Mouse (Mus musculus): ENCODE measurements around the gene Clptm1. TPM values are rescaled to one million over a fixed set of nuclear protein-coding genes. Genes with fewer than 3 reads are reported as not detected.
A peak's percentile ranks its signal among the peaks of the same experiment; 100 is the strongest.

The Clptm1 gene
- 89.7 and 94.1 TPM in 2 replicates for polyA plus RNA-seq (2014; fragmentation: Nextera tagmentation; extraction: Ambion mirVana)

- Histone ChIP-seq H3K36me3 (ENCODE audit: control insufficient read depth, insufficient read depth, low read length) (no peaks in the 10 kb centered on the region), H3K4me2 (peak within 1 kb of the TSS; percentile 80), H3K4me3 (ENCODE audit: low read depth, low read length) (peak within 1 kb of the TSS; percentile 99), H3K4me1 (ENCODE audit: control insufficient read depth, insufficient read depth, low read length) (peaks cover 14% of the 10 kb centered on the region), H3K27me3 (ENCODE audit: control insufficient read depth, insufficient read depth, low read length) (no peaks in the 10 kb centered on the region), H3K9ac (ENCODE audit: low read length) (peak within 1 kb of the TSS; percentile 98), H3K9me3 (ENCODE audit: control insufficient read depth, low read length) (no peaks in the 10 kb centered on the region), H3K27ac (ENCODE audit: low read depth, low read length) (peak within 1 kb of the TSS; percentile 90)
- peak; percentile 90 for ATAC-seq (ENCODE audit: low FRiP score)
- under 1% methylated on average over 63 of the region's 63 CpGs for WGBS
- DNase-seq (ENCODE audit: low spot score, missing footprints): peak; percentile 99
These were observed at the start of gene Clptm1 for GRCm38 (mm10) chr7:19664955-19665841. TSS of gene Clptm1 (minus strand) at chr7:19665033.

GRCm38 (mm10) chr7:19713598-19713997 is 48.8 kb upstream of the Clptm1 start:
- Histone ChIP-seq H3K27ac (ENCODE audit: low read depth, low read length) (no peak overlapping the region), H3K27me3 (ENCODE audit: control insufficient read depth, insufficient read depth, low read length) (no peaks in the 10 kb centered on the region), H3K9me3 (ENCODE audit: control insufficient read depth, low read length) (no peaks in the 10 kb centered on the region), H3K9ac (ENCODE audit: low read length) (no peak overlapping the region), H3K4me3 (ENCODE audit: low read depth, low read length) (no peak overlapping the region), H3K4me2 (no peak overlapping the region), H3K4me1 (ENCODE audit: control insufficient read depth, insufficient read depth, low read length) (peaks cover 12% of the 10 kb centered on the region), H3K36me3 (ENCODE audit: control insufficient read depth, insufficient read depth, low read length) (peaks cover 6% of the 10 kb centered on the region; the same call in 1 of the 2 replicates)
- WGBS: 91% methylated on average over 9 of the region's 9 CpGs
- no peak for DNase-seq (ENCODE audit: low spot score, missing footprints)
- no peak for ATAC-seq (ENCODE audit: low FRiP score)

- Histone ChIP-seq H3K4me2 (no peak overlapping the region), H3K27ac (ENCODE audit: low read depth, low read length) (no peak overlapping the region), H3K27me3 (ENCODE audit: control insufficient read depth, insufficient read depth, low read length) (no peaks in the 10 kb centered on the region), H3K36me3 (ENCODE audit: control insufficient read depth, insufficient read depth, low read length) (peaks cover 6% of the 10 kb centered on the region; the same call in 1 of the 2 replicates), H3K4me3 (ENCODE audit: low read depth, low read length) (no peak overlapping the region), H3K4me1 (ENCODE audit: control insufficient read depth, insufficient read depth, low read length) (peaks cover 12% of the 10 kb centered on the region), H3K9ac (ENCODE audit: low read length) (no peak overlapping the region), H3K9me3 (ENCODE audit: control insufficient read depth, low read length) (no peaks in the 10 kb centered on the region)
- 61% methylated on average over 4 of the region's 4 CpGs for WGBS
- ATAC-seq (ENCODE audit: low FRiP score) (no peak), DNase-seq (ENCODE audit: low spot score, missing footprints) (no peak)
These were observed 48.4 kb upstream of the Clptm1 start for GRCm38 (mm10) chr7:19713196-19713595.

GRCm38 (mm10) chr7:19712414-19712813 is 47.6 kb upstream of the Clptm1 start:
- Histone ChIP-seq H3K36me3 (ENCODE audit: control insufficient read depth, insufficient read depth, low read length) (peaks cover 6% of the 10 kb centered on the region; the same call in 1 of the 2 replicates), H3K4me2 (no peak overlapping the region), H3K27ac (ENCODE audit: low read depth, low read length) (no peak overlapping the region), H3K4me3 (ENCODE audit: low read depth, low read length) (no peak overlapping the region), H3K27me3 (ENCODE audit: control insufficient read depth, insufficient read depth, low read length) (no peaks in the 10 kb centered on the region), H3K9me3 (ENCODE audit: control insufficient read depth, low read length) (no peaks in the 10 kb centered on the region), H3K9ac (ENCODE audit: low read length) (no peak overlapping the region), H3K4me1 (ENCODE audit: control insufficient read depth, insufficient read depth, low read length) (peaks cover 12% of the 10 kb centered on the region)
- DNase-seq (ENCODE audit: low spot score, missing footprints) (no peak), ATAC-seq (ENCODE audit: low FRiP score) (no peak)
- WGBS: 72% methylated on average over 4 of the region's 4 CpGs

GRCm38 (mm10) chr7:19710650-19711049 is 45.8 kb upstream of the Clptm1 start:
- DNase-seq (ENCODE audit: low spot score, missing footprints) (no peak), ATAC-seq (ENCODE audit: low FRiP score) (no peak)
- Histone ChIP-seq H3K36me3 (ENCODE audit: control insufficient read depth, insufficient read depth, low read length) (peaks cover 6% of the 10 kb centered on the region; the same call in 1 of the 2 replicates), H3K27ac (ENCODE audit: low read depth, low read length) (no peak overlapping the region), H3K27me3 (ENCODE audit: control insufficient read depth, insufficient read depth, low read length) (no peaks in the 10 kb centered on the region), H3K9me3 (ENCODE audit: control insufficient read depth, low read length) (no peaks in the 10 kb centered on the region), H3K4me1 (ENCODE audit: control insufficient read depth, insufficient read depth, low read length) (peaks cover 7% of the 10 kb centered on the region), H3K9ac (ENCODE audit: low read length) (no peak overlapping the region), H3K4me2 (no peak overlapping the region), H3K4me3 (ENCODE audit: low read depth, low read length) (no peak overlapping the region)
- WGBS: 94% methylated on average over 10 of the region's 10 CpGs

- Histone ChIP-seq H3K36me3 (ENCODE audit: control insufficient read depth, insufficient read depth, low read length) (peaks cover 8% of the 10 kb centered on the region; the same call in 1 of the 2 replicates), H3K4me1 (ENCODE audit: control insufficient read depth, insufficient read depth, low read length) (no peaks in the 10 kb centered on the region), H3K27me3 (ENCODE audit: control insufficient read depth, insufficient read depth, low read length) (no peaks in the 10 kb centered on the region), H3K27ac (ENCODE audit: low read depth, low read length) (no peak overlapping the region), H3K4me3 (ENCODE audit: low read depth, low read length) (no peak overlapping the region), H3K9me3 (ENCODE audit: control insufficient read depth, low read length) (no peaks in the 10 kb centered on the region), H3K9ac (ENCODE audit: low read length) (no peak overlapping the region), H3K4me2 (no peak overlapping the region)
- 93% methylated on average over 7 of the region's 7 CpGs for WGBS
- DNase-seq (ENCODE audit: low spot score, missing footprints) (no peak), ATAC-seq (ENCODE audit: low FRiP score) (no peak)
These were observed 40.4 kb upstream of the Clptm1 start for GRCm38 (mm10) chr7:19705271-19705670.

GRCm38 (mm10) chr7:19704475-19704874 is 39.6 kb upstream of the Clptm1 start:
- Histone ChIP-seq H3K4me1 (ENCODE audit: control insufficient read depth, insufficient read depth, low read length) (peaks cover 2% of the 10 kb centered on the region), H3K27ac (ENCODE audit: low read depth, low read length) (no peak overlapping the region), H3K9me3 (ENCODE audit: control insufficient read depth, low read length) (no peaks in the 10 kb centered on the region), H3K4me3 (ENCODE audit: low read depth, low read length) (no peak overlapping the region), H3K36me3 (ENCODE audit: control insufficient read depth, insufficient read depth, low read length) (peaks cover 7% of the 10 kb centered on the region; the same call in 1 of the 2 replicates), H3K4me2 (no peak overlapping the region), H3K27me3 (ENCODE audit: control insufficient read depth, insufficient read depth, low read length) (no peaks in the 10 kb centered on the region), H3K9ac (ENCODE audit: low read length) (no peak overlapping the region)
- no peak for DNase-seq (ENCODE audit: low spot score, missing footprints)
- WGBS: 91% methylated on average over 4 of the region's 4 CpGs
- ATAC-seq (ENCODE audit: low FRiP score): no peak

GRCm38 (mm10) chr7:19702859-19703555 is 38.2 kb upstream of the Clptm1 start:
- DNase-seq (ENCODE audit: low spot score, missing footprints) (no peak), ATAC-seq (ENCODE audit: low FRiP score) (no peak)
- Histone ChIP-seq H3K4me1 (ENCODE audit: control insufficient read depth, insufficient read depth, low read length) (peaks cover 13% of the 10 kb centered on the region), H3K36me3 (ENCODE audit: control insufficient read depth, insufficient read depth, low read length) (peaks cover 5% of the 10 kb centered on the region; the same call in 1 of the 2 replicates), H3K27me3 (ENCODE audit: control insufficient read depth, insufficient read depth, low read length) (no peaks in the 10 kb centered on the region), H3K4me3 (ENCODE audit: low read depth, low read length) (no peak overlapping the region), H3K9me3 (ENCODE audit: control insufficient read depth, low read length) (no peaks in the 10 kb centered on the region), H3K4me2 (no peak overlapping the region), H3K27ac (ENCODE audit: low read depth, low read length) (no peak overlapping the region), H3K9ac (ENCODE audit: low read length) (no peak overlapping the region)
- WGBS: 88% methylated on average over 16 of the region's 16 CpGs

Data from midbrain, embryonic 11.5 days (tissue).